Mouse (Mus musculus): Measurements from ENCODE around the gene Gpn2. TPM values are rescaled to one million over a fixed set of nuclear protein-coding genes. Genes with fewer than 3 reads are reported as not detected.

Gpn2 gene
- total RNA-seq, 2 experiments from 2014 or later, result 16.0 to 29.3 TPM

GRCm38 (mm10) chr4:133617936-133618335 is 33.8 kb downstream of the Gpn2 start:
- ATAC-seq (replicated peaks; ENCODE audit: low FRiP score, low TSS enrichment, poor library complexity, severe bottlenecking), result no peak

GRCm38 (mm10) chr4:133619473-133620136 is 35.4 kb downstream of the Gpn2 start:
- ATAC-seq (replicated peaks; ENCODE audit: low FRiP score, low TSS enrichment, poor library complexity, severe bottlenecking), result no peak

GRCm38 (mm10) chr4:133620668-133621067 is 36.5 kb downstream of the Gpn2 start:
- no peak for ATAC-seq (replicated peaks; ENCODE audit: low FRiP score, low TSS enrichment, poor library complexity, severe bottlenecking)

- no peak for ATAC-seq (replicated peaks; ENCODE audit: low FRiP score, low TSS enrichment, poor library complexity, severe bottlenecking)
Observed at GRCm38 (mm10) chr4:133622161-133622695, 38.1 kb downstream of the Gpn2 start.

- peak; percentile 84 for ATAC-seq (replicated peaks; ENCODE audit: low FRiP score, low TSS enrichment, poor library complexity, severe bottlenecking)
Observed at GRCm38 (mm10) chr4:133624830-133625229, 40.7 kb downstream of the Gpn2 start.

- 0 out of 2 replicates have a peak, but pooled peaks have one; percentile 19 for ATAC-seq (replicated peaks; ENCODE audit: low FRiP score, low TSS enrichment, poor library complexity, severe bottlenecking)
Observed at GRCm38 (mm10) chr4:133625621-133626071, 41.5 kb downstream of the Gpn2 start.

GRCm38 (mm10) chr4:133626221-133626620 is 42.1 kb downstream of the Gpn2 start:
- ATAC-seq (replicated peaks; ENCODE audit: low FRiP score, low TSS enrichment, poor library complexity, severe bottlenecking), result no peak

- ATAC-seq (replicated peaks; ENCODE audit: low FRiP score, low TSS enrichment, poor library complexity, severe bottlenecking), result no peak
Observed at GRCm38 (mm10) chr4:133626621-133627020, 42.5 kb downstream of the Gpn2 start.

- ATAC-seq (replicated peaks; ENCODE audit: low FRiP score, low TSS enrichment, poor library complexity, severe bottlenecking), result no peak
Observed at GRCm38 (mm10) chr4:133627039-133627438, 42.9 kb downstream of the Gpn2 start.

- no peak for ATAC-seq (replicated peaks; ENCODE audit: low FRiP score, low TSS enrichment, poor library complexity, severe bottlenecking)
Observed at GRCm38 (mm10) chr4:133628517-133628916, 44.4 kb downstream of the Gpn2 start.

GRCm38 (mm10) chr4:133629191-133629590 is 45.0 kb downstream of the Gpn2 start:
- ATAC-seq (replicated peaks; ENCODE audit: low FRiP score, low TSS enrichment, poor library complexity, severe bottlenecking), result no peak

- ATAC-seq (replicated peaks; ENCODE audit: low FRiP score, low TSS enrichment, poor library complexity, severe bottlenecking), result no peak
Observed at GRCm38 (mm10) chr4:133630326-133630920, 46.3 kb downstream of the Gpn2 start.

GRCm38 (mm10) chr4:133631071-133631768 is 47.1 kb downstream of the Gpn2 start:
- 0 out of 2 replicates have a peak, but pooled peaks have one; percentile 21 for ATAC-seq (replicated peaks; ENCODE audit: low FRiP score, low TSS enrichment, poor library complexity, severe bottlenecking)

- no peak for ATAC-seq (replicated peaks; ENCODE audit: low FRiP score, low TSS enrichment, poor library complexity, severe bottlenecking)
Observed at GRCm38 (mm10) chr4:133631769-133632411, 47.7 kb downstream of the Gpn2 start.

GRCm38 (mm10) chr4:133632483-133633327 is 48.5 kb downstream of the Gpn2 start:
- ATAC-seq (replicated peaks; ENCODE audit: low FRiP score, low TSS enrichment, poor library complexity, severe bottlenecking), result 0 out of 2 replicates have a peak, but pooled peaks have one; percentile 4

- peak; percentile 90 for ATAC-seq (replicated peaks; ENCODE audit: low FRiP score, low TSS enrichment, poor library complexity, severe bottlenecking)
Observed at GRCm38 (mm10) chr4:133633332-133634042, 49.3 kb downstream of the Gpn2 start.

- no peak for ATAC-seq (replicated peaks; ENCODE audit: low FRiP score, low TSS enrichment, poor library complexity, severe bottlenecking)
Observed at GRCm38 (mm10) chr4:133634043-133634410, 49.9 kb downstream of the Gpn2 start.
